Mouse (Mus musculus): ENCODE measurements around the gene Ggct. TPM values are rescaled to one million over a fixed set of nuclear protein-coding genes. Genes with fewer than 3 reads are reported as not detected.
A peak's percentile ranks its signal among the peaks of the same experiment; 100 is the strongest.

The Ggct gene
- polyA plus RNA-seq, 1 experiment = 4.2 TPM

GRCm38 (mm10) chr6:55018417-55018816, 25.7 kb upstream of the Ggct start:
- H3K4me2 ChIP-seq (ENCODE audit: low read depth) = no peak overlapping the region
- TF ChIP-seq MAX (IDR thresholded peaks at IDR 0.05; ENCODE audit: low read depth) = no peak
- TF ChIP-seq CEBPB (IDR thresholded peaks at IDR 0.05; ENCODE audit: insufficient read depth, poor library complexity, severe bottlenecking) = no peak
- TF ChIP-seq TCF12 (IDR thresholded peaks at IDR 0.05; ENCODE audit: insufficient read depth, poor library complexity, severe bottlenecking) = no peak
- no peak for TF ChIP-seq E2F4 (IDR thresholded peaks at IDR 0.05; ENCODE audit: insufficient read depth)
- TF ChIP-seq MYOD1 (IDR thresholded peaks at IDR 0.05; ENCODE audit: control insufficient read depth in 1 of 3, insufficient read length in 2 of 3, low read depth in 2 of 3) = no peak
- TF ChIP-seq TCF3 (IDR thresholded peaks at IDR 0.05; ENCODE audit: insufficient read length, low read depth) = no peak
- no peak for TF ChIP-seq POLR2A (IDR thresholded peaks at IDR 0.05; ENCODE audit: insufficient read length, low read depth)
- TF ChIP-seq MYOG (IDR thresholded peaks at IDR 0.05; ENCODE audit: control insufficient read depth in 1 of 3, insufficient read depth in 1 of 3, insufficient read length in 2 of 3, low read depth in 2 of 3) = no peak
- no peak for TF ChIP-seq POLR2AphosphoS2 (IDR thresholded peaks at IDR 0.05; ENCODE audit: insufficient read length, low read depth)
- TF ChIP-seq SRF (IDR thresholded peaks at IDR 0.05; ENCODE audit: control insufficient read depth, insufficient read length, low read depth) = no peak
- no peak for TF ChIP-seq REST (IDR thresholded peaks at IDR 0.05; ENCODE audit: insufficient read depth, insufficient read length)
- no peak for TF ChIP-seq USF1 (IDR thresholded peaks at IDR 0.05; ENCODE audit: low read depth)
- no peaks in the 10 kb centered on the region for H3K36me3 ChIP-seq (ENCODE audit: control insufficient read depth, insufficient read depth)
- H3K4me3 ChIP-seq = no peak overlapping the region
- no peaks in the 10 kb centered on the region for H3K79me2 ChIP-seq (ENCODE audit: control insufficient read depth, insufficient read depth)
- H3K27me3 ChIP-seq (ENCODE audit: control insufficient read depth, insufficient read depth, insufficient read length) = no peaks in the 10 kb centered on the region
- H3ac ChIP-seq (ENCODE audit: control insufficient read depth, insufficient read length) = no peak overlapping the region

GRCm38 (mm10) chr6:55016710-55017583, 24.2 kb upstream of the Ggct start:
- Histone ChIP-seq H3K27me3 (ENCODE audit: control insufficient read depth, insufficient read depth, insufficient read length) (no peaks in the 10 kb centered on the region), H3ac (ENCODE audit: control insufficient read depth, insufficient read length) (no peak overlapping the region), H3K79me2 (ENCODE audit: control insufficient read depth, insufficient read depth) (no peaks in the 10 kb centered on the region), H3K4me2 (ENCODE audit: low read depth) (peak overlapping the region; percentile 63), H3K36me3 (ENCODE audit: control insufficient read depth, insufficient read depth) (no peaks in the 10 kb centered on the region), H3K4me3 (no peak overlapping the region)
- TF ChIP-seq MAX (IDR thresholded peaks at IDR 0.05; ENCODE audit: low read depth) (no peak), POLR2A (IDR thresholded peaks at IDR 0.05; ENCODE audit: insufficient read length, low read depth) (no peak), USF1 (IDR thresholded peaks at IDR 0.05; ENCODE audit: low read depth) (no peak), MYOD1 (IDR thresholded peaks at IDR 0.05; ENCODE audit: control insufficient read depth in 1 of 3, insufficient read length in 2 of 3, low read depth in 2 of 3) (no peak), MYOG (IDR thresholded peaks at IDR 0.05; ENCODE audit: control insufficient read depth in 1 of 3, insufficient read depth in 1 of 3, insufficient read length in 2 of 3, low read depth in 2 of 3) (no peak), POLR2AphosphoS2 (IDR thresholded peaks at IDR 0.05; ENCODE audit: insufficient read length, low read depth) (no peak), SRF (IDR thresholded peaks at IDR 0.05; ENCODE audit: control insufficient read depth, insufficient read length, low read depth) (no peak), TCF3 (IDR thresholded peaks at IDR 0.05; ENCODE audit: insufficient read length, low read depth) (no peak)

- Histone ChIP-seq H3K79me2 (ENCODE audit: control insufficient read depth, insufficient read depth) (no peaks in the 10 kb centered on the region), H3K36me3 (ENCODE audit: control insufficient read depth, insufficient read depth) (no peaks in the 10 kb centered on the region), H3K4me3 (no peak overlapping the region), H3K27me3 (ENCODE audit: control insufficient read depth, insufficient read depth, insufficient read length) (no peaks in the 10 kb centered on the region), H3ac (ENCODE audit: control insufficient read depth, insufficient read length) (no peak overlapping the region), H3K4me2 (ENCODE audit: low read depth) (peak overlapping the region; percentile 63)
- no peak for TF ChIP-seq SRF (IDR thresholded peaks at IDR 0.05; ENCODE audit: control insufficient read depth, insufficient read length, low read depth)
- no peak for TF ChIP-seq MYOD1 (IDR thresholded peaks at IDR 0.05; ENCODE audit: control insufficient read depth in 1 of 3, insufficient read length in 2 of 3, low read depth in 2 of 3)
- TF ChIP-seq TCF3 (IDR thresholded peaks at IDR 0.05; ENCODE audit: insufficient read length, low read depth) = no peak
- no peak for TF ChIP-seq POLR2AphosphoS2 (IDR thresholded peaks at IDR 0.05; ENCODE audit: insufficient read length, low read depth)
- no peak for TF ChIP-seq REST (IDR thresholded peaks at IDR 0.05; ENCODE audit: insufficient read depth, insufficient read length)
Observed at GRCm38 (mm10) chr6:55016236-55016635, 23.5 kb upstream of the Ggct start.

GRCm38 (mm10) chr6:55014184-55014583, 21.4 kb upstream of the Ggct start:
- Histone ChIP-seq H3K4me2 (ENCODE audit: low read depth) (no peak overlapping the region), H3K27me3 (ENCODE audit: control insufficient read depth, insufficient read depth, insufficient read length) (no peaks in the 10 kb centered on the region), H3ac (ENCODE audit: control insufficient read depth, insufficient read length) (no peak overlapping the region), H3K4me3 (no peak overlapping the region), H3K79me2 (ENCODE audit: control insufficient read depth, insufficient read depth) (no peaks in the 10 kb centered on the region), H3K36me3 (ENCODE audit: control insufficient read depth, insufficient read depth) (no peaks in the 10 kb centered on the region)
- TF ChIP-seq MYOG (IDR thresholded peaks at IDR 0.05; ENCODE audit: control insufficient read depth in 1 of 3, insufficient read depth in 1 of 3, insufficient read length in 2 of 3, low read depth in 2 of 3) (no peak), TCF12 (IDR thresholded peaks at IDR 0.05; ENCODE audit: insufficient read depth, poor library complexity, severe bottlenecking) (no peak), REST (IDR thresholded peaks at IDR 0.05; ENCODE audit: insufficient read depth, insufficient read length) (no peak), SRF (IDR thresholded peaks at IDR 0.05; ENCODE audit: control insufficient read depth, insufficient read length, low read depth) (no peak), USF1 (IDR thresholded peaks at IDR 0.05; ENCODE audit: low read depth) (no peak), CEBPB (IDR thresholded peaks at IDR 0.05; ENCODE audit: insufficient read depth, poor library complexity, severe bottlenecking) (no peak), MYOD1 (IDR thresholded peaks at IDR 0.05; ENCODE audit: control insufficient read depth in 1 of 3, insufficient read length in 2 of 3, low read depth in 2 of 3) (no peak), POLR2AphosphoS2 (IDR thresholded peaks at IDR 0.05; ENCODE audit: insufficient read length, low read depth) (no peak), MAX (IDR thresholded peaks at IDR 0.05; ENCODE audit: low read depth) (no peak), TCF3 (IDR thresholded peaks at IDR 0.05; ENCODE audit: insufficient read length, low read depth) (no peak), E2F4 (IDR thresholded peaks at IDR 0.05; ENCODE audit: insufficient read depth) (no peak)

Data from myocyte (in vitro differentiated cells).